Comparison of ENCODE assay signal across 28 mouse cellular contexts in genomic region chr11:62660885-62661284, GRCm38 (mm10).
"Had no signal": no experiment of that assay in that cellular context is flagged by ENCODE, and none has a peak within 500 bp of the region (broad histone marks: within the 10 kb centered on the region; RNA-seq: fewer than 3 reads in every experiment).

No protein-coding gene starts in this region.

- H3K27ac ChIP-seq: heart, adult 2 months; heart, embryonic 13.5 days; heart, embryonic 15.5 days; hindbrain, embryonic 12.5 days; hindbrain, embryonic 15.5 days; hindbrain, postnatal 0 days; kidney, embryonic 15.5 days; kidney, postnatal 0 days; layer of hippocampus, adult 2 months; left cerebral cortex, adult 2 months; limb, embryonic 10.5 days; limb, embryonic 12.5 days; liver, embryonic 13.5 days had no signal

- H3K27me3 ChIP-seq: heart, embryonic 13.5 days; heart, embryonic 15.5 days; hindbrain, embryonic 12.5 days; hindbrain, embryonic 15.5 days; kidney, embryonic 15.5 days; limb, embryonic 12.5 days; liver, embryonic 13.5 days had no signal

- H3K36me3 ChIP-seq: hindbrain, embryonic 15.5 days had no signal

- H3K4me3 ChIP-seq: gastrocnemius, adult 2 months; heart, adult 2 months; heart, embryonic 13.5 days; heart, embryonic 15.5 days; hindbrain, embryonic 12.5 days; hindbrain, embryonic 15.5 days; kidney, embryonic 15.5 days; layer of hippocampus, adult 2 months; left cerebral cortex, adult 2 months; limb, embryonic 10.5 days; limb, embryonic 12.5 days; liver, embryonic 13.5 days had no signal

- H3K9me3 ChIP-seq: heart, embryonic 13.5 days; heart, embryonic 15.5 days; hindbrain, embryonic 12.5 days; hindbrain, embryonic 15.5 days; kidney, embryonic 15.5 days; limb, embryonic 10.5 days; limb, embryonic 12.5 days; liver, embryonic 13.5 days had no signal

- H3K4me1 ChIP-seq: hindbrain, embryonic 12.5 days; hindbrain, embryonic 15.5 days; kidney, embryonic 15.5 days; limb, embryonic 10.5 days; limb, embryonic 12.5 days; liver, embryonic 13.5 days had no signal

- H3K4me2 ChIP-seq: heart, embryonic 11.5 days; heart, embryonic 13.5 days; heart, embryonic 15.5 days; hindbrain, embryonic 12.5 days; hindbrain, embryonic 15.5 days; kidney, embryonic 15.5 days; limb, embryonic 12.5 days; liver, embryonic 11.5 days; liver, embryonic 13.5 days had no signal

- ATAC-seq: hindbrain, postnatal 0 days; intestine, embryonic 16.5 days had no signal

- DNase-seq: gastrocnemius, adult 2 months; gastrocnemius, postnatal 10 days; gastrocnemius, postnatal 25 days; heart, adult 11 months; heart, adult 2 months; heart, postnatal 14 days; heart, postnatal 36 days; kidney, adult 11 months; kidney, adult 2 months; kidney, adult 9 months; kidney, postnatal 14 days; kidney, postnatal 4 days; liver; liver, embryonic 13.5 days had no signal

- H3K9ac ChIP-seq: heart, embryonic 13.5 days; heart, embryonic 15.5 days; hindbrain, embryonic 12.5 days; hindbrain, embryonic 15.5 days; kidney, embryonic 15.5 days; limb, embryonic 12.5 days; liver, embryonic 13.5 days had no signal
